ENCODE assay signal across 25 mouse cellular contexts in the genomic region with DNA sequence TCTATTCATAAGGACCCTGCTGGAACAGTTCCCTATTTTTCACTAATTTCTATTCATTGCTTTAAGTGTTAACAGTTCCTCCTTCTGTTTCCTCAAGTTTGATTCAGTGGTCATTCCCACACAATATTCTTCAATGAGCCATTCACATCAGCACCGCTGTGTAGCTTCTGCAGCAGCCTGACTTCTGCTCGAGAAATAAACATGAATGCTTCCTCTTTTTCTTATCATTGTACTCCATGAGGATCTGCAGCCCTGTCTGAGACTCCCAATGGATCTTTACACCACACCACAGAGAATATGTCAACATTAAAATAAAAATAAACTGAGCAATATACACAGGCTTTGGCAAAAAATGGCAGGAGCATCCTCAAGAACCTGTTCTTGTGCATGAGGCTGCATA.
DNase-seq lines count a peak whose midpoint lies in the region; ATAC-seq and TF ChIP-seq lines count a peak whose summit lies in the region.
"Had no signal": no experiment of that assay in that cellular context is flagged by ENCODE, and none has a peak within 500 bp of the region (broad histone marks: within the 10 kb centered on the region; RNA-seq: fewer than 3 reads in every experiment).

No protein-coding gene starts in this region.

- H3K36me3 ChIP-seq in heart, adult 2 months (ENCODE audit: control insufficient read depth, insufficient read depth, low read length), result no peaks in the 10 kb centered on the region
- peaks cover 43% of the 10 kb centered on the region for H3K36me3 ChIP-seq in G1E (replicated peaks)
- H3K36me3 ChIP-seq: embryonic facial prominence, embryonic 13.5 days; forebrain, embryonic 10.5 days; hindbrain, embryonic 10.5 days; hindbrain, embryonic 13.5 days; intestine, embryonic 15.5 days had no signal

- H3K27ac ChIP-seq in heart, adult 2 months, result no peak overlapping the region
- H3K27ac ChIP-seq: embryonic facial prominence, embryonic 13.5 days; forebrain, embryonic 10.5 days; forebrain, embryonic 13.5 days; gastrocnemius, adult 2 months; hindbrain, embryonic 10.5 days; hindbrain, embryonic 13.5 days; intestine, embryonic 15.5 days had no signal

- DNase-seq in heart, adult 11 months, result peak; percentile 69
- DNase-seq in heart, adult 2 months, result no peak
- peak; percentile 50 for DNase-seq in G1E (ENCODE audit: low spot score)
- DNase-seq in left cerebral cortex, postnatal 4 days, result no peak
- no peak for DNase-seq in layer of hippocampus, postnatal 36 days
- no peak for DNase-seq in right cerebral cortex, postnatal 14 days
- DNase-seq: adrenal gland, postnatal 10 days; adrenal gland, postnatal 36 days; cerebellum, adult 18-20 months; cerebellum, adult 9-10 months; cerebellum, postnatal 14 days; forebrain, postnatal 0 days; gastrocnemius, adult 2 months; gastrocnemius, postnatal 14 days; kidney, adult 11 months had no signal

- TF ChIP-seq CTCF in heart, adult 2 months (IDR thresholded peaks at IDR 0.05), result no peak
- no peak for TF ChIP-seq CTCF in G1E (IDR thresholded peaks at IDR 0.05; ENCODE audit: low read depth, low read length)

- H3K27me3 ChIP-seq in heart, adult 2 months (ENCODE audit: control insufficient read depth, insufficient read depth, low read length), result no peaks in the 10 kb centered on the region
- no peaks in the 10 kb centered on the region for H3K27me3 ChIP-seq in G1E (ENCODE audit: insufficient read depth, low read length)
- H3K27me3 ChIP-seq: embryonic facial prominence, embryonic 13.5 days; forebrain, embryonic 13.5 days; hindbrain, embryonic 13.5 days; intestine, embryonic 15.5 days had no signal

- intact Hi-C loops in heart, adult 2 months (cut with DNase I), result no loop called here
- intact Hi-C loops in left cerebral cortex, postnatal 4 days (cut with DNase I), result no loop called here

- H3K9ac ChIP-seq in heart, adult 2 months (ENCODE audit: low read depth, low read length), result no peak overlapping the region
- H3K9ac ChIP-seq: embryonic facial prominence, embryonic 13.5 days; forebrain, embryonic 13.5 days; forebrain, postnatal 0 days; hindbrain, embryonic 13.5 days; intestine, embryonic 15.5 days had no signal

- WGBS in heart, adult 2 months, result 39% methylated on average over 2 of the region's 2 CpGs

- no peak for TF ChIP-seq POLR2A in heart, adult 2 months (IDR thresholded peaks at IDR 0.05; ENCODE audit: insufficient read depth, low read depth, low read length)

- no peaks in the 10 kb centered on the region for H3K9me3 ChIP-seq in G1E (replicated peaks)
- H3K9me3 ChIP-seq: embryonic facial prominence, embryonic 13.5 days; forebrain, embryonic 10.5 days; forebrain, embryonic 13.5 days; hindbrain, embryonic 10.5 days; hindbrain, embryonic 13.5 days; intestine, embryonic 15.5 days had no signal

- no peak overlapping the region for H3K4me3 ChIP-seq in heart, adult 2 months
- no peak overlapping the region for H3K4me3 ChIP-seq in G1E (ENCODE audit: low read depth, low read length)
- H3K4me3 ChIP-seq: embryonic facial prominence, embryonic 13.5 days; forebrain, embryonic 10.5 days; forebrain, embryonic 13.5 days; gastrocnemius, adult 2 months; hindbrain, embryonic 10.5 days; hindbrain, embryonic 13.5 days; intestine, embryonic 15.5 days had no signal

- H3K79me2 ChIP-seq in heart, adult 2 months (replicated peaks; ENCODE audit: control insufficient read depth, insufficient read depth, low read length), result no peaks in the 10 kb centered on the region

- 0 out of 2 replicates have a peak, but pooled peaks cover 1% of the 10 kb centered on the region for H3K4me1 ChIP-seq in heart, adult 2 months (ENCODE audit: control insufficient read depth, insufficient read depth, low read length)
- peaks cover 36% of the 10 kb centered on the region for H3K4me1 ChIP-seq in G1E (ENCODE audit: insufficient read depth, low read depth, low read length)
- H3K4me1 ChIP-seq: forebrain, embryonic 10.5 days; forebrain, embryonic 13.5 days; hindbrain, embryonic 10.5 days; hindbrain, embryonic 13.5 days; intestine, embryonic 15.5 days had no signal

- TF ChIP-seq EP300 in heart, adult 2 months (IDR thresholded peaks at IDR 0.05; ENCODE audit: insufficient read depth, low read depth, low read length), result no peak

- peak; percentile 87 for ATAC-seq in G1E (ENCODE audit: extremely low read depth, insufficient number of reproducible peaks, low FRiP score, poor library complexity, severe bottlenecking)
- peak; percentile 92 for ATAC-seq in common myeloid progenitor, adult 5-6 weeks (replicated peaks; ENCODE audit: low read depth, poor library complexity, severe bottlenecking)
- ATAC-seq in megakaryocyte, adult 5-6 weeks (ENCODE audit: poor library complexity, severe bottlenecking), result peak; percentile 45
- ATAC-seq: CD4-positive, CD25-positive, alpha-beta regulatory T cell, adult 4 months; forebrain, embryonic 13.5 days; forebrain, postnatal 0 days; hindbrain, embryonic 16.5 days; intestine, embryonic 15.5 days had no signal

Comparison
In these comparisons a context has a peak if more than half of its experiments do, and no peak if none do; other contexts are left out.
1. DNase-seq: peak in heart, adult 11 months (single experiment) and G1E (single experiment); none in heart, adult 2 months (0 of 2), left cerebral cortex, postnatal 4 days (single experiment), layer of hippocampus, postnatal 36 days (0 of 2) and right cerebral cortex, postnatal 14 days (single experiment).
2. Peak in every context shown above with its lines, with median percentiles within 50 percentile points of each other: ATAC-seq.